Mouse (Mus musculus) kidney, postnatal 25 days (tissue): ENCODE results near the gene Smr3a.

Experiments used
- DNase-seq, 2 experiments: peaks; one replicate each; pipeline ENCODE4 v3.0.0; 2021; ENCODE audit warnings: mixed read lengths in 2 of 2

Gene Smr3a

DNA sequence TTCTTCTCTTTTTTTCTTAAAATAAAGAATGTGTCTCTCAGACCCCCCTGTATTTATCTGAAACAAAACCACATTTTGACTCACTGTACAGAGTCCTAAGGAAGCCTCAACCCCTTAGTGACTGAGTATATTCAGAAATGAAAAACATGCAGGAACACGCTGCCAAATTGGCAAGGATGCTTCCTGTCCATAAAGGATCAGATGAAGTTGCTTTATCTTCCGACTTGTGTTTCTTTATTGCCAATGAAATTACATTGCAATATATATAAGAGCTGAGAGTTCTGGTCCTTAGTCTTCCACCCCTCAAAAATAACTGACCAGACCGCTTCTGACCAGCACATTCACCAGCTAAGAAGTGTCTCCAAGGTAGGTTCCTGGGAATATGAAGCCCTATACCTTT, at the start of gene Smr3a:
Gene Smr3a (plus strand): TSS at position 301 of the 400 bp plus-strand sequence.
- no peak for DNase-seq

DNA sequence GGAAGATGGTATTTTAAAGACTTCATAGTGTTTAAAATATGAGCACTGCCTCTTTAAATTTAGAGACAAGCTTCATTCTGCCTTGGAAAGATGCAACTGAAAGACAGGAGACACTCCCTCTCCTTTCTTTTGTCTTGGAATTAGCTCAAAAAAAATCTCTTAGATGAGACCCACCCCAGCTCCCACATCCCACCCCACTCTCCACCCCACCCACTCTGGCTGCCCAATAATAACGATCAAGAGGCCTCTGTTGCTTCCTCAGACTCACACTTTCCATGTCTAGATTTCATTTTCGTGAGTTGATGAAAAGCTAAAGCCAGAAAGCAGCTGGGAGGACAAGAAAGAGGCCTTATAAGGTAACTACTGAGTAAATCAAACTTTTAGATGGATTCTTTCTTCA, 33.1 kb upstream of the Smr3a start, which contains the start of the genes 2310003L06Rik and Gm28434:
Gene 2310003L06Rik (plus strand): TSS at position 259 of the 400 bp plus-strand sequence.
Gene Gm28434 (plus strand): TSS at position 317 of the 400 bp plus-strand sequence.
- DNase-seq = no peak

- no peak for DNase-seq
Observed at GRCm38 (mm10) chr5:87979139-87979538, 23.2 kb upstream of the Smr3a start, which contains the start of gene Cabs1. Gene Cabs1 (plus strand): TSS chr5:87979439.

DNA sequence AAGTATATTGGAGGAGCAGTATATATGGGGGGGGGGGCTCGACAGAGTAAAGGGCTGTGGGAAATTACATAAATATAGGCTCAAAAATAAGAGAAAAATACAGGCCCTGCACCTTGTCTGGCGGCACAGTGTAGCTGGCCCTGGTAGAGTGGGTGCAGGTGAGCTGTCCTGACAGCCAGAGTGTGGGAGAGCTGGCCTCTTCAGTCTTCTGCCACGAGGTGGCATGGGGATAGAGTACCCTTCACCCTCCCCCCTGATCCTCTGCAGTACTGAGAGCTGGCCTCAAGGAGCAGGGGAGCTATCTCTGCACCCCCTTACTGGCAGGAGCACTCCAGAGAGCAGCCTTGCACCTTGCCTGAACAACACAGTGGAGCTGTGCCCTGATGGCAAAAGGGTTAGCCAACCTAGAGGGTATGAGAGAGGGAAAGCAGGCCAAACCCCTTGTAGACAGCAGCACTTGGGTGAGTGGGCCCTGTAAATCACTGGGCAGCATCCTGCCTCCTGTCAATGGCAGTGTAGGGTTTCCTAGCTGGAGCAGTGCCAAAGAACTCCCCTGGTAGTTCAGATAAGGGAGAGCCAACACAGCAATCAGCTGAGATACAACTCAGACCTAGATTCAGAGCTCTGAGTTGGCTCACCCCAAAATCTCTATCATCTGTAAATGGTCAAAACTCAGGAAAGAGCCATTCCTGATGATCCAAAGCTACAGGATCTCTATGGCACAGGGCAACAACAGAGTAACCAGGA, 19.7 kb upstream of the Smr3a start:
- DNase-seq = no peak

DNA sequence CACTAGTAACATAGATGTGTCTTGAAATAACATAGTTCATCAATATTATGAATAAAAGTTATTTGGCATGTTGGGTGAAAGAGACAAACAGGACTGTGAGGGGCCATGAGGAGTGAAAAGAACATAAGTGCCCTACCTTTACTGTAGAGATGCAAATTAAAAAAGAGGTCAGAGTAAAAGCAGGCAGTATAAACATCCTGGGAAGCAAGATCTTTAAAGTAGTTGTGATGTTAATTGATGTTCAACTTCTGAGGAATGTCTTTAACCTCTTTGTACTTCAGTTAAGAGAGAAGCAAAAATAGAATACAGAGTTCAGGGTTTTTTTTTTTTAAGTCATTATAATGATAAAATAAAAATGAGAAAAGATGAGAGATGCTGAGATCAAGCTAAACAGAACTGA, 2.9 kb downstream of the Smr3a start:
- DNase-seq = no peak
